Mouse (Mus musculus) erythroblast, embryonic 14.5 days (primary cell): Measurements from ENCODE around the gene Ppm1l.

Source experiments
- GATA1 ChIP-seq: IDR thresholded peaks from 2 replicates; pipeline ENCODE4 v1.6.1; 2012; ENCODE audit warnings: low read length, inconsistent platforms, mixed read lengths
- TAL1 ChIP-seq: IDR thresholded peaks from 3 replicates; pipeline ENCODE4 v1.6.1; 2012; ENCODE audit warnings: low read length, inconsistent platforms, mixed read lengths

DNA sequence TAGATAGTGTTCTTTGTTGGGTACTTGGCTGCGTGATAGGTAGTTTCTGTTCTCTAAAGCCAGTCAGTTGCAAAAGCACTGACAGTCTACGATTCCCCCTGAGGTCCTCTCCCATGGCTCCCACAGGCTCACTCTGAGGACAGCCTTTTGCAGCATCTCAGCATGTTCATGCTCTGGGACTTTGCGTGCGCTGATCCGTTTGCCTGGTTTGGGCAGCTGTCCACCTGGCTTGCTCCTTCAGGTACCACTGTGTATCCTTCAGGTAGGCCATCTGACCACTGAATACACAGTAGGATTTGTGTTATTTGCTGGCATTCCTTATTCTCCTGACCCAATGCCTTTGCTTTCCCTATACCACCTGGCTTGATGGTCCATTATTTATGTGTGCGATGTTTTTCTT is 33.3 kb downstream of the Ppm1l start:
- TF ChIP-seq TAL1 (no peak), GATA1 (no peak)
